Mouse (Mus musculus) testis, adult 2 months (tissue): ENCODE results near the gene Whamm. TPM values are rescaled to one million over a fixed set of nuclear protein-coding genes. Genes with fewer than 3 reads are reported as not detected.

Source experiments
- H3K27ac ChIP-seq: fragments of 200-500 bp; 2 replicates; pipeline ENCODE4 v1.5.1; 2012; ENCODE audit warnings: low read depth, low read length; ENCODE audit not compliant: control insufficient read depth, insufficient read depth
- H3K27me3 ChIP-seq: fragments of 200-500 bp; 2 replicates; pipeline ENCODE4 v1.6.1; 2012; ENCODE audit warnings: mild to moderate bottlenecking, low read length, moderate library complexity; ENCODE audit not compliant: control insufficient read depth, insufficient read depth
- H3K36me3 ChIP-seq: fragments of 200-500 bp; 2 replicates; pipeline ENCODE4 v1.6.1; 2012; ENCODE audit warnings: mild to moderate bottlenecking, low read length; ENCODE audit not compliant: control insufficient read depth, insufficient read depth
- H3K4me1 ChIP-seq: fragments of 200-500 bp; 2 replicates; pipeline ENCODE4 v1.6.1; 2012; ENCODE audit warnings: low read length; ENCODE audit not compliant: control insufficient read depth, insufficient read depth
- H3K4me3 ChIP-seq: fragments of 200-500 bp; 2 replicates; pipeline ENCODE4 v1.5.1; 2012; ENCODE audit warnings: low read depth, mild to moderate bottlenecking, low read length, moderate library complexity, mixed read lengths; ENCODE audit not compliant: control insufficient read depth
- CTCF ChIP-seq: fragments of 200-500 bp; IDR thresholded peaks from 2 replicates; pipeline ENCODE4 v1.5.1; 2012; ENCODE audit warnings: low read depth, mild to moderate bottlenecking, inconsistent platforms, low read length, moderate library complexity; ENCODE audit not compliant: control insufficient read depth, insufficient read depth, insufficient replicate concordance
- POLR2A ChIP-seq: fragments of 200-500 bp; IDR thresholded peaks from 2 replicates; pipeline ENCODE4 v1.6.1; 2012; ENCODE audit warnings: low read depth, mild to moderate bottlenecking, inconsistent platforms, low read length, moderate library complexity; ENCODE audit not compliant: control insufficient read depth
- polyA plus RNA-seq: library from polyadenylated mRNA; depleted of rRNA; stranded (reverse); fragments of >200 nt; gene quantifications from 2 replicates; pipeline ENCODE4 v1.2.3, GENCODE M21; 2012; rRNA removed

Gene Whamm
- 22.9 and 27.4 TPM in 2 replicates for polyA plus RNA-seq

- Histone ChIP-seq H3K4me3 (peak within 1 kb of the TSS; percentile 99), H3K27ac (peak within 1 kb of the TSS; percentile 95), H3K4me1 (peaks cover 4% of the 10 kb centered on the region; the same call in 1 of the 2 replicates), H3K27me3 (no peaks in the 10 kb centered on the region), H3K36me3 (peaks cover 2% of the 10 kb centered on the region; the same call in 1 of the 2 replicates)
- TF ChIP-seq CTCF (no peak), POLR2A (peak; percentile 91)
These were observed at the start of gene Whamm for GRCm38 (mm10) chr7:81571108-81571940. TSS of gene Whamm (plus strand) at chr7:81571266.

- Histone ChIP-seq H3K4me1 (no peaks in the 10 kb centered on the region; the same call in 1 of the 2 replicates), H3K27me3 (no peaks in the 10 kb centered on the region), H3K4me3 (peak overlapping the region; percentile 95), H3K36me3 (no peaks in the 10 kb centered on the region), H3K27ac (peak overlapping the region; percentile 87)
- TF ChIP-seq CTCF (no peak), POLR2A (peak; percentile 91)
These were observed 47.9 kb upstream of the Whamm start for GRCm38 (mm10) chr7:81523008-81523662.

GRCm38 (mm10) chr7:81523663-81524017 lies 47.4 kb upstream of the Whamm start:
- H3K27ac ChIP-seq = peak overlapping the region; percentile 82
- no peaks in the 10 kb centered on the region; the same call in 1 of the 2 replicates for H3K4me1 ChIP-seq
- H3K27me3 ChIP-seq = no peaks in the 10 kb centered on the region
- H3K36me3 ChIP-seq = no peaks in the 10 kb centered on the region
- peak overlapping the region; percentile 95 for H3K4me3 ChIP-seq
- no peak for TF ChIP-seq CTCF
- no peak for TF ChIP-seq POLR2A

- Histone ChIP-seq H3K27me3 (no peaks in the 10 kb centered on the region), H3K36me3 (no peaks in the 10 kb centered on the region), H3K4me1 (no peaks in the 10 kb centered on the region; the same call in 1 of the 2 replicates), H3K4me3 (no peak overlapping the region), H3K27ac (no peak overlapping the region)
- TF ChIP-seq CTCF (no peak), POLR2A (no peak)
These were observed 42.1 kb upstream of the Whamm start for GRCm38 (mm10) chr7:81528918-81529317.

GRCm38 (mm10) chr7:81531462-81531861 lies 39.6 kb upstream of the Whamm start:
- Histone ChIP-seq H3K27me3 (no peaks in the 10 kb centered on the region), H3K36me3 (no peaks in the 10 kb centered on the region), H3K4me3 (no peak overlapping the region), H3K27ac (no peak overlapping the region), H3K4me1 (no peaks in the 10 kb centered on the region)
- TF ChIP-seq CTCF = no peak
- no peak for TF ChIP-seq POLR2A

GRCm38 (mm10) chr7:81536478-81536877 lies 34.6 kb upstream of the Whamm start:
- H3K27me3 ChIP-seq = no peaks in the 10 kb centered on the region
- no peaks in the 10 kb centered on the region for H3K36me3 ChIP-seq
- H3K4me3 ChIP-seq = no peak overlapping the region
- H3K27ac ChIP-seq = no peak overlapping the region
- H3K4me1 ChIP-seq = no peaks in the 10 kb centered on the region
- TF ChIP-seq POLR2A = no peak
- TF ChIP-seq CTCF = no peak

GRCm38 (mm10) chr7:81538070-81538675 lies 32.9 kb upstream of the Whamm start:
- Histone ChIP-seq H3K4me1 (no peaks in the 10 kb centered on the region), H3K4me3 (no peak overlapping the region), H3K27me3 (no peaks in the 10 kb centered on the region), H3K27ac (no peak overlapping the region), H3K36me3 (no peaks in the 10 kb centered on the region)
- TF ChIP-seq POLR2A (no peak), CTCF (no peak)
